Mouse (Mus musculus): ENCODE data around the gene Ppp1r12a.

DNA sequence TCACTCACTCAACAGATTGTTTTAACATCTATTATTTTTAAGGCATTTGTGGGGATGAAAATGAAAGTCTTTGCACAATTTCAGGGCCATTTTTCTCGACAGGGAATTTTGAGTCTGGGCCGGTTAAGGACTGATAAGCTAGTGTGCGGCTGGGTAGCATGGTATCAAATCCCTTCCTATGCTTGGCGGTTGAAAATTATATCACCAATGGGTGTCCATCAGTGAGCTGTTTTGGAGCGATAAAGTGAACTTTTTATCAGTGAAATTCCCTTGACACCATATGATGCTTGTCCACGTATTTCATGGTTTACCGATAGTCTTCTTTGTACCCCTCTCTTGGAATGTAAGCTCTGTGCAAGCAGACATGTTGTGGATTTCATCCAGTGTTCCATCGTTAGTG, 152.4 kb downstream of the Ppp1r12a start:
- TF ChIP-seq ZNF384 (IDR thresholded peaks at IDR 0.05; ENCODE audit: low read depth, low read length) (no peak), CHD2 (IDR thresholded peaks at IDR 0.05; ENCODE audit: low read depth, low read length) (no peak), MAFK (IDR thresholded peaks at IDR 0.05; ENCODE audit: insufficient read depth, low read depth, low read length) (no peak)
